Mouse (Mus musculus) testis, adult 2 months (tissue): ENCODE results near the gene Cpsf2. TPM values are rescaled to one million over a fixed set of nuclear protein-coding genes. Genes with fewer than 3 reads are reported as not detected.

Experiments used
- H3K27ac ChIP-seq: fragments of 200-500 bp; 2 replicates; pipeline ENCODE4 v1.5.1; 2012; ENCODE audit warnings: low read depth, low read length; ENCODE audit not compliant: control insufficient read depth, insufficient read depth
- H3K27me3 ChIP-seq: fragments of 200-500 bp; 2 replicates; pipeline ENCODE4 v1.6.1; 2012; ENCODE audit warnings: mild to moderate bottlenecking, low read length, moderate library complexity; ENCODE audit not compliant: control insufficient read depth, insufficient read depth
- H3K36me3 ChIP-seq: fragments of 200-500 bp; 2 replicates; pipeline ENCODE4 v1.6.1; 2012; ENCODE audit warnings: mild to moderate bottlenecking, low read length; ENCODE audit not compliant: control insufficient read depth, insufficient read depth
- H3K4me1 ChIP-seq: fragments of 200-500 bp; 2 replicates; pipeline ENCODE4 v1.6.1; 2012; ENCODE audit warnings: low read length; ENCODE audit not compliant: control insufficient read depth, insufficient read depth
- H3K4me3 ChIP-seq: fragments of 200-500 bp; 2 replicates; pipeline ENCODE4 v1.5.1; 2012; ENCODE audit warnings: low read depth, mild to moderate bottlenecking, low read length, moderate library complexity, mixed read lengths; ENCODE audit not compliant: control insufficient read depth
- CTCF ChIP-seq: fragments of 200-500 bp; IDR thresholded peaks from 2 replicates; pipeline ENCODE4 v1.5.1; 2012; ENCODE audit warnings: low read depth, mild to moderate bottlenecking, inconsistent platforms, low read length, moderate library complexity; ENCODE audit not compliant: control insufficient read depth, insufficient read depth, insufficient replicate concordance
- POLR2A ChIP-seq: fragments of 200-500 bp; IDR thresholded peaks from 2 replicates; pipeline ENCODE4 v1.6.1; 2012; ENCODE audit warnings: low read depth, mild to moderate bottlenecking, inconsistent platforms, low read length, moderate library complexity; ENCODE audit not compliant: control insufficient read depth
- polyA plus RNA-seq: library from polyadenylated mRNA; depleted of rRNA; stranded (reverse); fragments of >200 nt; gene quantifications from 2 replicates; pipeline ENCODE4 v1.2.3, GENCODE M21; 2012

Gene Cpsf2
- polyA plus RNA-seq, 1 experiment = 6.7 TPM

- Histone ChIP-seq H3K36me3 (peaks cover 5% of the 10 kb centered on the region), H3K27ac (no peak overlapping the region)
- no peak for TF ChIP-seq CTCF
- TF ChIP-seq POLR2A = no peak
Measured at GRCm38 (mm10) chr12:102000785-102001184, 25.0 kb downstream of the Cpsf2 start.

GRCm38 (mm10) chr12:102008111-102008977 lies 32.6 kb downstream of the Cpsf2 start:
- Histone ChIP-seq H3K27me3 (no peaks in the 10 kb centered on the region), H3K36me3 (peaks cover 2% of the 10 kb centered on the region; the same call in 1 of the 2 replicates), H3K4me3 (no peak overlapping the region), H3K4me1 (no peaks in the 10 kb centered on the region), H3K27ac (no peak overlapping the region)
- TF ChIP-seq POLR2A (no peak), CTCF (no peak)

More at GRCm38 (mm10) chr12:102000785-102001184, 25.0 kb downstream of the Cpsf2 start:
- Histone ChIP-seq H3K4me3 (no peak overlapping the region), H3K4me1 (no peaks in the 10 kb centered on the region), H3K27me3 (no peaks in the 10 kb centered on the region)

GRCm38 (mm10) chr12:102009551-102009950 lies 33.8 kb downstream of the Cpsf2 start:
- TF ChIP-seq POLR2A (no peak), CTCF (no peak)

GRCm38 (mm10) chr12:102014411-102014810 lies 38.6 kb downstream of the Cpsf2 start:
- Histone ChIP-seq H3K36me3 (no peaks in the 10 kb centered on the region), H3K27ac (no peak overlapping the region), H3K4me1 (no peaks in the 10 kb centered on the region), H3K27me3 (no peaks in the 10 kb centered on the region), H3K4me3 (no peak overlapping the region)
- TF ChIP-seq CTCF (no peak), POLR2A (no peak)

More at GRCm38 (mm10) chr12:102009551-102009950, 33.8 kb downstream of the Cpsf2 start:
- Histone ChIP-seq H3K36me3 (0 out of 2 replicates have a peak, but pooled peaks cover 2% of the 10 kb centered on the region), H3K4me3 (no peak overlapping the region), H3K4me1 (no peaks in the 10 kb centered on the region), H3K27ac (no peak overlapping the region), H3K27me3 (no peaks in the 10 kb centered on the region)

- H3K27me3 ChIP-seq = no peaks in the 10 kb centered on the region
- no peak overlapping the region for H3K27ac ChIP-seq
- H3K4me3 ChIP-seq = no peak overlapping the region
- H3K36me3 ChIP-seq = no peaks in the 10 kb centered on the region
- TF ChIP-seq CTCF = no peak
- TF ChIP-seq POLR2A = no peak
- H3K4me1 ChIP-seq = no peaks in the 10 kb centered on the region
Measured at GRCm38 (mm10) chr12:102015127-102015526, 39.3 kb downstream of the Cpsf2 start.

- no peak overlapping the region for H3K4me3 ChIP-seq
- no peak for TF ChIP-seq POLR2A
- no peak for TF ChIP-seq CTCF
- H3K27ac ChIP-seq = no peak overlapping the region
- H3K4me1 ChIP-seq = no peaks in the 10 kb centered on the region
- H3K27me3 ChIP-seq = no peaks in the 10 kb centered on the region
- H3K36me3 ChIP-seq = no peaks in the 10 kb centered on the region
Measured at GRCm38 (mm10) chr12:102021923-102022322, 46.1 kb downstream of the Cpsf2 start.

- H3K27ac ChIP-seq = no peak overlapping the region
- no peaks in the 10 kb centered on the region for H3K4me1 ChIP-seq
- H3K27me3 ChIP-seq = no peaks in the 10 kb centered on the region
- H3K4me3 ChIP-seq = no peak overlapping the region
- H3K36me3 ChIP-seq = no peaks in the 10 kb centered on the region
- TF ChIP-seq CTCF = no peak
- no peak for TF ChIP-seq POLR2A
Measured at GRCm38 (mm10) chr12:102029184-102029583, 53.4 kb downstream of the Cpsf2 start.

- Histone ChIP-seq H3K36me3 (no peaks in the 10 kb centered on the region), H3K27me3 (no peaks in the 10 kb centered on the region), H3K4me1 (no peaks in the 10 kb centered on the region), H3K27ac (no peak overlapping the region), H3K4me3 (no peak overlapping the region)
- TF ChIP-seq CTCF = no peak
- TF ChIP-seq POLR2A = no peak
Measured at GRCm38 (mm10) chr12:102029892-102030446, 54.2 kb downstream of the Cpsf2 start.
